Mouse (Mus musculus): ENCODE results near the gene 4930435E12Rik. TPM values are rescaled to one million over a fixed set of nuclear protein-coding genes. Genes with fewer than 3 reads are reported as not detected.

Gene 4930435E12Rik
- total RNA-seq, 1 experiment from 2014 or later, result not detected

- no peak for DNase-seq
Measured at GRCm38 (mm10) chr16:38769529-38769928, 59.0 kb downstream of the 4930435E12Rik start.

DNA sequence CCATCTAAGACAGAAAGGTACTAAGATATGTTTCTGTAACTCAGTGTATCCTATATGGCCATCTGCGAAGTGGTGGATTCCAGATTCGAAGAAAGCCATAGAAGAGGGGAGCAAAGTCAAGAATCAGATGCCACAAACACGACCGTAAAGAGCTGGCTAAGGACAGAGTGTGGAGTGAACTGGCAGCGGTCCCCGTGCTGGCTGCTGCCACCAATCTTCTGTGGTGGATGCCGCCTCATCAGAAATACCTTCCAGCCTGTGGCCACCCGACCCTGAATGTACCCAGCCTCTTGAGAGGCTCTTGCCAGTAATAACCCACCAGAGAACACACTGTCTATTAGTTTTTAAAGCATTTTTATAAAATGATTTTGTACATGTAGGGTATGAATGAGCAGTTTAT is 60.2 kb downstream of the 4930435E12Rik start:
- DNase-seq, result no peak

- DNase-seq, result no peak
Measured at GRCm38 (mm10) chr16:38767761-38768160, 60.8 kb downstream of the 4930435E12Rik start.

- DNase-seq, result no peak
Measured at GRCm38 (mm10) chr16:38766671-38767070, 61.9 kb downstream of the 4930435E12Rik start.

GRCm38 (mm10) chr16:38763508-38763907 is 65.0 kb downstream of the 4930435E12Rik start:
- DNase-seq, result no peak

- DNase-seq, result no peak
Measured at GRCm38 (mm10) chr16:38762401-38762800, 66.1 kb downstream of the 4930435E12Rik start.

Other genes with a start within 250 kb of the 4930435E12Rik start
- 34.8 and 37.5 TPM in 2 replicates for gene Arhgap31, start 115.5 kb downstream of the 4930435E12Rik start, total RNA-seq (2021)
- gene B4galt4, start 86.5 kb downstream of the 4930435E12Rik start, total RNA-seq (2021), result 12.9 and 15.2 TPM in 2 replicates
- gene Upk1b, start 28.4 kb downstream of the 4930435E12Rik start, total RNA-seq (2021), result 3.3 and 3.7 TPM in 2 replicates
- 18.8 and 23.8 TPM in 2 replicates for gene Igsf11, start 63.9 kb upstream of the 4930435E12Rik start, total RNA-seq (2021)

All from adrenal gland, postnatal 14 days (tissue).